Mouse (Mus musculus) bone marrow macrophage, adult 2 months (primary cell): ENCODE measurements around the gene Tmbim6. TPM values are rescaled to one million over a fixed set of nuclear protein-coding genes. Genes with fewer than 3 reads are reported as not detected.
A peak's percentile ranks its signal among the peaks of the same experiment; 100 is the strongest.

Experiments used
- H3K27ac ChIP-seq: 2 replicates; pipeline ENCODE4 v1.5.1; 2012; ENCODE audit warnings: low read depth, low read length; ENCODE audit not compliant: insufficient read depth
- H3K4me1 ChIP-seq: 2 replicates; pipeline ENCODE4 v1.6.1; 2012; ENCODE audit warnings: low read length; ENCODE audit not compliant: control insufficient read depth, insufficient read depth
- H3K4me3 ChIP-seq: 2 replicates; pipeline ENCODE4 v1.5.1; 2012; ENCODE audit warnings: mild to moderate bottlenecking, low read length, moderate library complexity; ENCODE audit not compliant: insufficient read depth
- CTCF ChIP-seq: IDR thresholded peaks from 2 replicates; pipeline ENCODE4 v1.5.1; 2012; ENCODE audit warnings: low read depth, mild to moderate bottlenecking, low read length, moderate library complexity
- POLR2A ChIP-seq: IDR thresholded peaks from 2 replicates; pipeline ENCODE4 v1.6.1; 2012; ENCODE audit warnings: mild to moderate bottlenecking, low read depth, low read length, borderline replicate concordance
- polyA plus RNA-seq: library from polyadenylated mRNA; stranded (reverse); fragments of >200 nt; gene quantifications from 2 replicates; pipeline ENCODE4 v1.2.4, GENCODE M21; 2012; ENCODE audit not compliant: missing spikeins, insufficient read depth, insufficient read length

The Tmbim6 gene
- polyA plus RNA-seq: 647 and 669 TPM in 2 replicates

- H3K4me3 ChIP-seq: peak within 1 kb of the TSS; percentile 89
- H3K27ac ChIP-seq: peak within 1 kb of the TSS; percentile 97
- TF ChIP-seq POLR2A: peak; percentile 45; the same call in 1 of the 2 replicates
- no peak for TF ChIP-seq CTCF
- peaks cover 29% of the 10 kb centered on the region for H3K4me1 ChIP-seq
Measured at GRCm38 (mm10) chr15:99392486-99393385, at the start of gene Tmbim6. Gene Tmbim6, plus strand, starts transcription at chr15:99392882.

GRCm38 (mm10) chr15:99343414-99344147 lies 49.1 kb upstream of the Tmbim6 start:
- no peak for TF ChIP-seq POLR2A
- H3K4me1 ChIP-seq: peaks cover 60% of the 10 kb centered on the region
- no peak overlapping the region for H3K27ac ChIP-seq
- no peak overlapping the region for H3K4me3 ChIP-seq

- no peak overlapping the region for H3K4me3 ChIP-seq
- H3K4me1 ChIP-seq: peaks cover 58% of the 10 kb centered on the region
- TF ChIP-seq POLR2A (no peak), CTCF (no peak)
- H3K27ac ChIP-seq: no peak overlapping the region
Measured at GRCm38 (mm10) chr15:99344148-99344870, 48.4 kb upstream of the Tmbim6 start.

GRCm38 (mm10) chr15:99344961-99345360 lies 47.7 kb upstream of the Tmbim6 start:
- TF ChIP-seq CTCF (no peak), POLR2A (no peak)
- H3K4me3 ChIP-seq: no peak overlapping the region
- H3K4me1 ChIP-seq: peaks cover 57% of the 10 kb centered on the region
- H3K27ac ChIP-seq: no peak overlapping the region

GRCm38 (mm10) chr15:99351610-99352009 lies 41.1 kb upstream of the Tmbim6 start:
- Histone ChIP-seq H3K4me3 (no peak overlapping the region), H3K27ac (no peak overlapping the region), H3K4me1 (peaks cover 18% of the 10 kb centered on the region)
- TF ChIP-seq POLR2A (no peak), CTCF (no peak)

GRCm38 (mm10) chr15:99352306-99352705 lies 40.4 kb upstream of the Tmbim6 start:
- TF ChIP-seq CTCF (no peak), POLR2A (no peak)
- H3K4me1 ChIP-seq: peaks cover 15% of the 10 kb centered on the region
- H3K27ac ChIP-seq: no peak overlapping the region
- H3K4me3 ChIP-seq: no peak overlapping the region

GRCm38 (mm10) chr15:99355660-99356059 lies 37.0 kb upstream of the Tmbim6 start:
- Histone ChIP-seq H3K27ac (no peak overlapping the region), H3K4me1 (peaks cover 4% of the 10 kb centered on the region), H3K4me3 (no peak overlapping the region)
- TF ChIP-seq CTCF (no peak), POLR2A (no peak)

- Histone ChIP-seq H3K4me3 (no peak overlapping the region), H3K27ac (no peak overlapping the region), H3K4me1 (peaks cover 4% of the 10 kb centered on the region)
- TF ChIP-seq POLR2A: no peak
- TF ChIP-seq CTCF: no peak
Measured at GRCm38 (mm10) chr15:99356462-99356861, 36.2 kb upstream of the Tmbim6 start.

GRCm38 (mm10) chr15:99358952-99359351 lies 33.7 kb upstream of the Tmbim6 start:
- H3K4me1 ChIP-seq: no peaks in the 10 kb centered on the region
- H3K27ac ChIP-seq: no peak overlapping the region
- H3K4me3 ChIP-seq: no peak overlapping the region
- TF ChIP-seq CTCF: no peak
- TF ChIP-seq POLR2A: no peak
